Mouse (Mus musculus) heart, postnatal 10 days (tissue): ENCODE measurements at regions not wholly inside any gene's neighbourhood (a gene's known extent, or its start where the extent isn't known, plus 50 kb on each side); places are given as distances from the start of the nearest gene placed in this dataset.
"Not testable (repeated sequence)": the region's sequence is repeated elsewhere in the genome, so short reads cannot be mapped to it uniquely, and the experiment has no call there.

Source experiments
- DNase-seq, 2 experiments: peaks; one replicate each; pipeline ENCODE4 v3.0.0; 2021
- intact Hi-C: fragments of 180-260 bp; cut with DNase I; formaldehyde crosslinking; loops from one replicate; pipeline ENCODE4 v1.15.1; 2025

- intact Hi-C loops = no loop called here
- no peak for DNase-seq
Measured at GRCm38 (mm10) chr14:88092967-88093366, 378.2 kb downstream of the Pcdh20 start.

GRCm38 (mm10) chr14:88084854-88085253, 386.3 kb downstream of the Pcdh20 start:
- intact Hi-C loops = no loop called here
- no peak for DNase-seq

GRCm38 (mm10) chr14:88072880-88073468, 398.2 kb downstream of the Pcdh20 start:
- intact Hi-C loops = no loop called here
- DNase-seq = no peak

- intact Hi-C loops, DNase-seq: not testable (repeated sequence)
Measured at GRCm38 (mm10) chr14:88047586-88047985, 423.6 kb downstream of the Pcdh20 start.

- peak; percentile 2 to 4 for DNase-seq
- intact Hi-C loops = no loop called here
Measured at GRCm38 (mm10) chr14:88013882-88014281, 457.3 kb downstream of the Pcdh20 start.

- intact Hi-C loops = no loop called here
- peak; percentile 2 to 24 for DNase-seq
Measured at GRCm38 (mm10) chr14:88013186-88013585, 458.0 kb downstream of the Pcdh20 start.

GRCm38 (mm10) chr14:87996561-87996960, 474.6 kb downstream of the Pcdh20 start:
- intact Hi-C loops = no loop called here
- DNase-seq = no peak
